Mouse (Mus musculus) stomach, embryonic 15.5 days (tissue): ENCODE results near the gene Kctd11. TPM values are rescaled to one million over a fixed set of nuclear protein-coding genes. Genes with fewer than 3 reads are reported as not detected.
"Not testable (repeated sequence)": the region's sequence is repeated elsewhere in the genome, so short reads cannot be mapped to it uniquely, and the experiment has no call there.

Experiments used
- ATAC-seq: fragments of 200-750 bp; cut with Nextera tagmentation; 2 replicates; pipeline ENCODE4 v1.8.0; 2017; ENCODE audit warnings: low read depth, moderate number of reproducible peaks, moderate TSS enrichment; ENCODE audit not compliant: insufficient read depth, low FRiP score
- H3K27ac ChIP-seq: fragments of 300-500 bp; sonication (generic); 2 replicates; pipeline ENCODE4 v1.5.1; 2015; ENCODE audit warnings: mild to moderate bottlenecking, inconsistent platforms
- H3K27me3 ChIP-seq: fragments of 300-500 bp; sonication (generic); replicated peaks from 2 replicates; pipeline ENCODE4 v1.6.1; 2015; ENCODE audit warnings: inconsistent platforms
- H3K36me3 ChIP-seq: fragments of 300-500 bp; sonication (generic); 2 replicates; pipeline ENCODE4 v1.6.1; 2015; ENCODE audit warnings: inconsistent platforms
- H3K4me1 ChIP-seq: fragments of 300-500 bp; sonication (generic); 2 replicates; pipeline ENCODE4 v1.6.1; 2015; ENCODE audit warnings: inconsistent platforms
- H3K4me2 ChIP-seq: fragments of 300-500 bp; sonication (generic); 2 replicates; pipeline ENCODE4 v1.6.1; 2015; ENCODE audit warnings: mild to moderate bottlenecking, inconsistent platforms
- H3K4me3 ChIP-seq: fragments of 300-500 bp; sonication (generic); replicated peaks from 2 replicates; pipeline ENCODE4 v1.5.1; 2015; ENCODE audit warnings: inconsistent platforms
- H3K9ac ChIP-seq: fragments of 300-500 bp; sonication (generic); 2 replicates; pipeline ENCODE4 v1.6.1; 2015; ENCODE audit warnings: inconsistent platforms
- H3K9me3 ChIP-seq: fragments of 300-500 bp; sonication (generic); 2 replicates; pipeline ENCODE4 v1.6.1; 2016; ENCODE audit warnings: inconsistent platforms
- WGBS: fragments of 180-500 bp; shearing (Covaris S2); methylation state at CpG from one replicate; pipeline ENCODE4 v1.1.7; 2015; 5-methylcytosine and 5-hydroxymethylcytosine counted together
- polyA plus RNA-seq: library from polyadenylated mRNA; unstranded; fragments of >200 nt; fragmentation: Nextera tagmentation; extraction: Ambion mirVana; gene quantifications from 2 replicates; pipeline ENCODE4 v1.2.1, GENCODE M21; 2015

Gene Kctd11
- polyA plus RNA-seq: 7.8 and 9.2 TPM in 2 replicates

- under 1% methylated on average over 46 of the region's 46 CpGs for WGBS
Observed at GRCm38 (mm10) chr11:69880853-69881603, at the start of gene Kctd11. TSS of gene Kctd11 (minus strand) at chr11:69881406.

GRCm38 (mm10) chr11:69930176-69930575 lies 49.0 kb upstream of the Kctd11 start:
- ATAC-seq, H3K9ac ChIP-seq, H3K9me3 ChIP-seq, H3K27me3 ChIP-seq, H3K4me2 ChIP-seq, H3K36me3 ChIP-seq, H3K27ac ChIP-seq, H3K4me3 ChIP-seq: not testable (repeated sequence)
- 81% methylated on average over 8 of the region's 8 CpGs for WGBS
- peaks cover 12% of the 10 kb centered on the region for H3K4me1 ChIP-seq

More at GRCm38 (mm10) chr11:69880853-69881603, at the start of gene Kctd11:
- H3K4me1 ChIP-seq: peaks cover 42% of the 10 kb centered on the region
- no peaks in the 10 kb centered on the region for H3K36me3 ChIP-seq
- H3K27ac ChIP-seq: peak within 1 kb of the TSS; percentile 93
- no peaks in the 10 kb centered on the region for H3K27me3 ChIP-seq
- H3K4me2 ChIP-seq: peak within 1 kb of the TSS; percentile 90
- no peaks in the 10 kb centered on the region for H3K9me3 ChIP-seq
- peak within 1 kb of the TSS; percentile 53 for H3K9ac ChIP-seq
- ATAC-seq: peak; percentile 89
- H3K4me3 ChIP-seq: peak within 1 kb of the TSS; percentile 52

GRCm38 (mm10) chr11:69929712-69930111 lies 48.5 kb upstream of the Kctd11 start:
- Histone ChIP-seq H3K4me3 (no peak overlapping the region), H3K4me1 (peaks cover 9% of the 10 kb centered on the region; the same call in 1 of the 2 replicates), H3K27ac (no peak overlapping the region), H3K4me2 (no peak overlapping the region), H3K36me3 (no peaks in the 10 kb centered on the region), H3K27me3 (no peaks in the 10 kb centered on the region), H3K9me3 (no peaks in the 10 kb centered on the region), H3K9ac (no peak overlapping the region)
- no peak for ATAC-seq
- 44% methylated on average over 4 of the region's 4 CpGs for WGBS

GRCm38 (mm10) chr11:69927501-69927900 lies 46.3 kb upstream of the Kctd11 start:
- H3K4me3 ChIP-seq: no peak overlapping the region
- 0 out of 2 replicates have a peak, but pooled peaks cover 3% of the 10 kb centered on the region for H3K4me1 ChIP-seq
- no peak overlapping the region for H3K4me2 ChIP-seq
- H3K36me3 ChIP-seq: no peaks in the 10 kb centered on the region
- no peaks in the 10 kb centered on the region for H3K27me3 ChIP-seq
- H3K9ac ChIP-seq: no peak overlapping the region
- no peak for ATAC-seq
- WGBS: 95% methylated on average over 2 of the region's 2 CpGs
- no peaks in the 10 kb centered on the region for H3K9me3 ChIP-seq
- H3K27ac ChIP-seq: no peak overlapping the region

- H3K4me2 ChIP-seq: peak overlapping the region; percentile 65; the same call in 1 of the 2 replicates
- peaks cover 9% of the 10 kb centered on the region for H3K36me3 ChIP-seq
- peaks cover 13% of the 10 kb centered on the region; the same call in 1 of the 2 replicates for H3K4me1 ChIP-seq
- 63% methylated on average over 3 of the region's 3 CpGs for WGBS
- peak overlapping the region; percentile 99; the same call in 1 of the 2 replicates for H3K27ac ChIP-seq
- no peaks in the 10 kb centered on the region for H3K9me3 ChIP-seq
- no peak overlapping the region for H3K9ac ChIP-seq
- no peaks in the 10 kb centered on the region for H3K27me3 ChIP-seq
- H3K4me3 ChIP-seq: no peak overlapping the region
- ATAC-seq: no peak
Observed at GRCm38 (mm10) chr11:69922796-69923195, 41.6 kb upstream of the Kctd11 start.

GRCm38 (mm10) chr11:69922012-69922756 lies 41.0 kb upstream of the Kctd11 start:
- Histone ChIP-seq H3K9me3 (no peaks in the 10 kb centered on the region), H3K36me3 (peaks cover 15% of the 10 kb centered on the region), H3K4me3 (peak overlapping the region; percentile 91), H3K27ac (peak overlapping the region; percentile 99), H3K4me2 (peak overlapping the region; percentile 65), H3K27me3 (no peaks in the 10 kb centered on the region), H3K4me1 (peaks cover 13% of the 10 kb centered on the region; the same call in 1 of the 2 replicates), H3K9ac (peak overlapping the region; percentile 56; the same call in 1 of the 2 replicates)
- no peak for ATAC-seq
- WGBS: 2% methylated on average over 12 of the region's 12 CpGs

GRCm38 (mm10) chr11:69921114-69922011 lies 40.2 kb upstream of the Kctd11 start, which contains the start of gene Eif5a:
TSS of gene Eif5a (minus strand) at chr11:69921958.
- Histone ChIP-seq H3K36me3 (peaks cover 19% of the 10 kb centered on the region), H3K4me3 (peak within 1 kb of the TSS; percentile 91), H3K9me3 (no peaks in the 10 kb centered on the region), H3K9ac (peak within 1 kb of the TSS; percentile 93), H3K27ac (peak within 1 kb of the TSS; percentile 99), H3K27me3 (no peaks in the 10 kb centered on the region), H3K4me1 (peaks cover 13% of the 10 kb centered on the region; the same call in 1 of the 2 replicates), H3K4me2 (peak within 1 kb of the TSS; percentile 85)
- peak; percentile 94 for ATAC-seq
- WGBS: under 1% methylated on average over 78 of the region's 78 CpGs

- Histone ChIP-seq H3K4me2 (peak overlapping the region; percentile 85), H3K27me3 (no peaks in the 10 kb centered on the region), H3K4me3 (peak overlapping the region; percentile 91), H3K9ac (peak overlapping the region; percentile 93), H3K9me3 (no peaks in the 10 kb centered on the region), H3K4me1 (peaks cover 22% of the 10 kb centered on the region), H3K36me3 (peaks cover 28% of the 10 kb centered on the region), H3K27ac (peak overlapping the region; percentile 97)
- no peak for ATAC-seq
- under 1% methylated on average over 56 of the region's 65 CpGs for WGBS
Observed at GRCm38 (mm10) chr11:69920266-69921031, 39.2 kb upstream of the Kctd11 start.

GRCm38 (mm10) chr11:69919661-69920265 lies 38.6 kb upstream of the Kctd11 start:
- no peak for ATAC-seq
- 1% methylated on average over 17 of the region's 17 CpGs for WGBS
- H3K27ac ChIP-seq: peak overlapping the region; percentile 97
- H3K9me3 ChIP-seq: no peaks in the 10 kb centered on the region
- peaks cover 28% of the 10 kb centered on the region for H3K4me1 ChIP-seq
- peak overlapping the region; percentile 91 for H3K4me3 ChIP-seq
- H3K4me2 ChIP-seq: peak overlapping the region; percentile 85
- no peaks in the 10 kb centered on the region for H3K27me3 ChIP-seq
- peaks cover 32% of the 10 kb centered on the region for H3K36me3 ChIP-seq
- H3K9ac ChIP-seq: peak overlapping the region; percentile 93

- H3K4me2 ChIP-seq: peak overlapping the region; percentile 85
- no peak overlapping the region for H3K9ac ChIP-seq
- WGBS: 81% methylated on average over 9 of the region's 9 CpGs
- H3K4me3 ChIP-seq: peak overlapping the region; percentile 91
- H3K36me3 ChIP-seq: peaks cover 32% of the 10 kb centered on the region
- no peak for ATAC-seq
- H3K27me3 ChIP-seq: no peaks in the 10 kb centered on the region
- peak overlapping the region; percentile 97; the same call in 1 of the 2 replicates for H3K27ac ChIP-seq
- H3K4me1 ChIP-seq: peaks cover 28% of the 10 kb centered on the region
- no peaks in the 10 kb centered on the region for H3K9me3 ChIP-seq
Observed at GRCm38 (mm10) chr11:69919053-69919452, 37.8 kb upstream of the Kctd11 start.
